ENCODE assay signal across 24 mouse cellular contexts in the genomic region with DNA sequence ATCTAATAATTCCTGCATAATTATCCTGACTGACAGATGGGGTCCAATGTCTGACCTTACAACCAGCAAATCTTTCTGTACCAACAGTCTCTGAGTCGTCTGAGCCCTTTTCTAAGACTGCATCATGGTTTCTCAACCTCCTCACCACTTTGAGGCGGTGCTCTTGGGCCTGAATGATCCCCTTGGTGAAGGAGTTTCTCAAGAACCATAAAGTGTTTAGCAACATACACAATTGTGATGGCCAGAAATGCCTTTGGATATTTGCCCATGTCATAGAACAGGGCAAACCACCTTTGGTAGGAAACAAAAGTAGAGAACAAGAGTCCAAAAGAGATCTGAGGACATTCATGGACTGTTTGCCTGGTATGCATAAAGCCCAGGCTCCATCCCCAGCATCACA.
"Had no signal": no experiment of that assay in that cellular context is flagged by ENCODE, and none has a peak within 500 bp of the region (broad histone marks: within the 10 kb centered on the region; RNA-seq: fewer than 3 reads in every experiment).

No protein-coding gene starts in this region.

- H3K27me3 ChIP-seq: heart, embryonic 12.5 days; hindbrain, embryonic 12.5 days; intestine, embryonic 15.5 days; kidney, embryonic 15.5 days; limb, embryonic 15.5 days had no signal

- H3K4me1 ChIP-seq: heart, embryonic 12.5 days; hindbrain, embryonic 10.5 days; intestine, embryonic 15.5 days; kidney, embryonic 15.5 days; limb, embryonic 13.5 days; limb, embryonic 15.5 days had no signal

- H3K27ac ChIP-seq: heart, adult 2 months; hindbrain, embryonic 10.5 days; hindbrain, embryonic 12.5 days; hindbrain, embryonic 14.5 days; intestine, embryonic 15.5 days; kidney, embryonic 15.5 days; kidney, postnatal 0 days; limb, embryonic 13.5 days; limb, embryonic 15.5 days had no signal

- H3K36me3 ChIP-seq: heart, embryonic 12.5 days; hindbrain, embryonic 10.5 days; hindbrain, embryonic 12.5 days; intestine, embryonic 15.5 days; kidney, embryonic 15.5 days; limb, embryonic 13.5 days; limb, embryonic 15.5 days had no signal

- H3K4me3 ChIP-seq: heart, adult 2 months; heart, embryonic 12.5 days; hindbrain, embryonic 10.5 days; hindbrain, embryonic 12.5 days; intestine, embryonic 15.5 days; kidney, embryonic 15.5 days; limb, embryonic 13.5 days; limb, embryonic 15.5 days had no signal

- ATAC-seq: hindbrain, embryonic 16.5 days; inflammation-experienced regulatory T-cells, adult 6 months; intestine, embryonic 15.5 days; intestine, postnatal 0 days had no signal

- DNase-seq: gastrocnemius, postnatal 14 days; gastrocnemius, postnatal 36 days; heart, adult 2 months; heart, postnatal 10 days; heart, postnatal 4 days; kidney, adult 18-20 months; kidney, adult 9 months; kidney, postnatal 14 days; kidney, postnatal 36 days; layer of hippocampus, adult 9-11 months; layer of hippocampus, postnatal 36 days; left cerebral cortex, postnatal 4 days had no signal
